Mouse (Mus musculus): ENCODE measurements around the gene Mtus2.

DNA sequence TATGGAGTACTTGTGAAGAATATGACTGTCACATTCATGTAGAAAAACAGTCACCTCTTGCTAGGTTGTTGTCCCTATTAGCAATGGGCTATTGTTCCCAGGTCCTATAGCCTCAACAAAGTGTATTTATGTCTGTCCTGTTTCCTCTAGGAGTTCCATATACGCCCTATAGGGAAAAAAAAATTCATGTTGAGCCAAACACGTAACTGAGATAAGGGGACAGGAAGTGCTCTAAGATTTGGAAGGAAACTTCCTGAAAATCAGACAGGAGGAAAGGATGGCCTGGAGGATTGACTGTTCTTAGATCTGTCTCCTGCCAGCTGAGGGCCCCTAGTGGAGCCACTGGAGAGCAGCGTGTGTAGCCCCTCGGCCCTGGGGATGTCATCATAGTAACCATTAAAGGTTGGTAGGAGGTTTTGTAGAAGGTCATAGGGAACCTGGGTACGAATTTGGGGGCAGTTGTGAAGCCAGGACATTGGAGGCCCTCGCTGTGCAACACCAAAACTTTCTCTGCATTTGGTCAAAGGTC is 42.0 kb upstream of the Mtus2 start:
- TF ChIP-seq CEBPB (IDR thresholded peaks at IDR 0.05; ENCODE audit: insufficient read depth, poor library complexity, severe bottlenecking) (no peak), MYOG (IDR thresholded peaks at IDR 0.05; ENCODE audit: control insufficient read depth in 1 of 3, insufficient read depth in 1 of 3, insufficient read length in 2 of 3, low read depth in 2 of 3) (no peak), POLR2A (IDR thresholded peaks at IDR 0.05; ENCODE audit: insufficient read length, low read depth) (no peak), E2F4 (IDR thresholded peaks at IDR 0.05; ENCODE audit: insufficient read depth) (no peak)

Data from myocyte (in vitro differentiated cells).